Comparison of ENCODE assay signal across 1 mouse cellular context in genomic region chr7:16308555-16309317, GRCm38 (mm10).
TF ChIP-seq lines count a peak whose summit lies in the region.

No protein-coding gene starts in this region.

TF ChIP-seq in MEL, 35 proteins besides CTCF, POLR2A, EP300 and RAD21:
- no peak for TF ChIP-seq CHD1 (IDR thresholded peaks at IDR 0.05; ENCODE audit: low read depth, low read length)
- TF ChIP-seq GABPA (IDR thresholded peaks at IDR 0.05; ENCODE audit: low read depth, low read length), result no peak
